Mouse (Mus musculus) gastrocnemius, postnatal 4 days (tissue): ENCODE data around the gene B3galt4. TPM values are rescaled to one million over a fixed set of nuclear protein-coding genes. Genes with fewer than 3 reads are reported as not detected.
"Not testable (repeated sequence)": the region's sequence is repeated elsewhere in the genome, so short reads cannot be mapped to it uniquely, and the experiment has no call there.

Experiments
- DNase-seq, 2 experiments: peaks; one replicate each; pipeline ENCODE4 v3.0.0; 2021 to 2022; ENCODE audit warnings: low spot score in 2 of 2, mixed read lengths in 2 of 2
- total RNA-seq, 2 experiments: library from RNA; stranded (reverse); gene quantifications; 2 replicates each; pipeline ENCODE4 v1.2.3; 2021

The B3galt4 gene
- total RNA-seq, 2 experiments from 2014 or later, result 3.8 to 4.5 TPM

- peak; percentile 98 to 99 for DNase-seq
Observed at GRCm38 (mm10) chr17:33909077-33909868, 42.0 kb downstream of the B3galt4 start, which contains the start of gene Daxx. Gene Daxx, plus strand, starts transcription at chr17:33909414.

- DNase-seq, result peak in 1 of 2 experiments; percentile 45
Observed at GRCm38 (mm10) chr17:33908331-33909076, 42.8 kb downstream of the B3galt4 start.

GRCm38 (mm10) chr17:33904835-33905234 lies 46.5 kb downstream of the B3galt4 start, which contains the start of gene Platr17:
Gene Platr17, plus strand, starts transcription at chr17:33905135.
- DNase-seq, result not testable (repeated sequence)

- not testable (repeated sequence) for DNase-seq
Observed at GRCm38 (mm10) chr17:33903911-33904651, 47.2 kb downstream of the B3galt4 start.

- DNase-seq, result no peak
Observed at GRCm38 (mm10) chr17:33902491-33902890, 48.8 kb downstream of the B3galt4 start.

GRCm38 (mm10) chr17:33902079-33902478 lies 49.2 kb downstream of the B3galt4 start:
- no peak for DNase-seq

GRCm38 (mm10) chr17:33901653-33902052 lies 49.6 kb downstream of the B3galt4 start:
- DNase-seq, result no peak

- no peak for DNase-seq
Observed at GRCm38 (mm10) chr17:33900989-33901314, 50.3 kb downstream of the B3galt4 start.

GRCm38 (mm10) chr17:33900281-33900988 lies 50.9 kb downstream of the B3galt4 start:
- no peak for DNase-seq

Other genes starting within 250 kb of the B3galt4 start
- 10 to 100 TPM; 67.5 to 67.8 TPM for gene March2, start 232.8 kb downstream of the B3galt4 start, total RNA-seq
- 100 to 1,000 TPM; 194 to 218 TPM for gene Rab11b, start 191.0 kb downstream of the B3galt4 start, total RNA-seq
- gene Angptl4, start 169.7 kb downstream of the B3galt4 start, total RNA-seq, result 10 to 100 TPM; 22.5 to 43.8 TPM
- 10 to 100 TPM; 31.6 to 33.4 TPM for gene Kank3, start 141.0 kb downstream of the B3galt4 start, total RNA-seq
- gene Rps28, start 126.9 kb downstream of the B3galt4 start, total RNA-seq, result 1,000 to 10,000 TPM; 1,603 to 1,661 TPM
- 100 to 1,000 TPM; 292 to 312 TPM for gene Ndufa7, start 126.9 kb downstream of the B3galt4 start, total RNA-seq
- gene Cd320, start 108.4 kb downstream of the B3galt4 start, total RNA-seq, result 10 to 100 TPM; 14.1 to 16.5 TPM
- not detected for gene Gm7029, start 77.7 kb downstream of the B3galt4 start, total RNA-seq
- 10 to 100 TPM; 16.5 to 18.9 TPM for gene Kifc1, start 60.8 kb downstream of the B3galt4 start, total RNA-seq
- not detected for gene Platr17, start 46.4 kb downstream of the B3galt4 start, total RNA-seq
- 10 to 100 TPM; 21.9 to 24.9 TPM for gene Daxx, start 42.1 kb downstream of the B3galt4 start, total RNA-seq
- gene Tapbp, start 35.6 kb downstream of the B3galt4 start, total RNA-seq, result 10 to 100 TPM; 43.2 to 43.9 TPM
- 10 to 100 TPM; 24.9 to 26.8 TPM for gene Zbtb22, start 35.6 kb downstream of the B3galt4 start, total RNA-seq
- 10 to 100 TPM; 43.2 to 48.4 TPM for gene Rgl2, start 21.9 kb downstream of the B3galt4 start, total RNA-seq
- gene Pfdn6, start 11.1 kb downstream of the B3galt4 start, total RNA-seq, result 10 to 100 TPM; 73.2 to 74.5 TPM
- gene Wdr46, start 10.8 kb downstream of the B3galt4 start, total RNA-seq, result 10 to 100 TPM; 18.8 to 20.0 TPM
- 10 to 100 TPM; 37.4 to 38.6 TPM for gene Vps52, start 4.3 kb upstream of the B3galt4 start, total RNA-seq
- gene Rps18, start 4.5 kb upstream of the B3galt4 start, total RNA-seq, result 100 to 1,000 TPM; 863 to 945 TPM
- gene H2-K1, start 48.9 kb upstream of the B3galt4 start, total RNA-seq, result 10 to 100 TPM; 38.8 to 51.5 TPM
- gene Ring1, start 73.2 kb upstream of the B3galt4 start, total RNA-seq, result 10 to 100 TPM; 19.3 to 20.9 TPM
- 10 to 100 TPM; 60.4 to 61.7 TPM for gene H2-Ke6, start 76.6 kb upstream of the B3galt4 start, total RNA-seq
- 100 to 1,000 TPM in 1 of 2 experiments, 10 to 100 TPM in 1; 98.5 to 107 TPM for gene Slc39a7, start 80.2 kb upstream of the B3galt4 start, total RNA-seq
- gene Rxrb, start 80.3 kb upstream of the B3galt4 start, total RNA-seq, result 10 to 100 TPM; 43.6 to 49.4 TPM
- 10 to 100 TPM; 45.4 to 77.3 TPM for gene Col11a2, start 87.9 kb upstream of the B3galt4 start, total RNA-seq
- not detected for gene H2-Oa, start 140.9 kb upstream of the B3galt4 start, total RNA-seq
- gene H2-DMa, start 168.1 kb upstream of the B3galt4 start, total RNA-seq, result 1 to 10 TPM; 7.6 to 8.7 TPM
- gene Brd2, start 171.1 kb upstream of the B3galt4 start, total RNA-seq, result 100 to 1,000 TPM; 125 to 136 TPM
- under 1 TPM; 0.36 to 0.37 TPM for gene H2-DMb2, start 191.8 kb upstream of the B3galt4 start, total RNA-seq
- 1 to 10 TPM in 1 of 2 experiments, under 1 TPM in 1; 0.70 to 1.4 TPM for gene H2-DMb1, start 201.6 kb upstream of the B3galt4 start, total RNA-seq
- gene Tap1, start 236.1 kb upstream of the B3galt4 start, total RNA-seq, result 1 to 10 TPM; 4.4 to 5.4 TPM
- 1 to 10 TPM; 1.6 to 4.1 TPM for gene Psmb9, start 236.3 kb upstream of the B3galt4 start, total RNA-seq
- 1 to 10 TPM; 4.3 to 6.1 TPM for gene Psmb8, start 246.2 kb upstream of the B3galt4 start, total RNA-seq